Mouse (Mus musculus) kidney, embryonic 14.5 days (tissue): ENCODE measurements around the gene Irs2. TPM values are rescaled to one million over a fixed set of nuclear protein-coding genes. Genes with fewer than 3 reads are reported as not detected.

ENCODE experiments used
- ATAC-seq: fragments of 200-750 bp; cut with Nextera tagmentation; 2 replicates; pipeline ENCODE4 v1.8.0; 2017; ENCODE audit warnings: moderate number of reproducible peaks, mild to moderate bottlenecking, moderate TSS enrichment, moderate library complexity; ENCODE audit not compliant: low FRiP score, low TSS enrichment
- H3K27ac ChIP-seq: fragments of 300-500 bp; sonication (generic); 2 replicates; pipeline ENCODE4 v1.5.1; 2014; ENCODE audit warnings: low read depth, mild to moderate bottlenecking, low read length, moderate library complexity, mixed read lengths
- H3K27me3 ChIP-seq: fragments of 300-500 bp; sonication (generic); 2 replicates; pipeline ENCODE4 v1.6.1; 2014; ENCODE audit warnings: mild to moderate bottlenecking, low read length; ENCODE audit not compliant: control insufficient read depth, insufficient read depth
- H3K36me3 ChIP-seq: fragments of 300-500 bp; sonication (generic); 2 replicates; pipeline ENCODE4 v1.6.1; 2014; ENCODE audit warnings: low read length, mixed read lengths; ENCODE audit not compliant: control insufficient read depth, insufficient read depth
- H3K4me1 ChIP-seq: fragments of 300-500 bp; sonication (generic); 2 replicates; pipeline ENCODE4 v1.6.1; 2014; ENCODE audit warnings: low read length, mixed read lengths; ENCODE audit not compliant: control insufficient read depth, insufficient read depth
- H3K4me2 ChIP-seq: fragments of 300-500 bp; sonication (generic); replicated peaks from 2 replicates; pipeline ENCODE4 v1.6.1; 2014; ENCODE audit warnings: low read depth, mild to moderate bottlenecking, low read length
- H3K4me3 ChIP-seq: fragments of 300-500 bp; sonication (generic); 2 replicates; pipeline ENCODE4 v1.5.1; 2014; ENCODE audit warnings: mild to moderate bottlenecking, low read length
- H3K9ac ChIP-seq: fragments of 300-500 bp; sonication (generic); 2 replicates; pipeline ENCODE4 v1.6.1; 2014; ENCODE audit warnings: low read depth, mild to moderate bottlenecking, low read length, moderate library complexity
- H3K9me3 ChIP-seq: fragments of 300-500 bp; sonication (generic); 2 replicates; pipeline ENCODE4 v1.6.1; 2016; ENCODE audit warnings: low read length; ENCODE audit not compliant: control insufficient read depth
- WGBS: fragments of 180-500 bp; shearing (Covaris S2); extraction: QIAGEN DNeasy Blood & Tissue Kit; methylation state at CpG from one replicate; pipeline ENCODE4 v1.1.7; 2014; 5-methylcytosine and 5-hydroxymethylcytosine counted together
- polyA plus RNA-seq: library from polyadenylated mRNA; unstranded; fragments of >200 nt; fragmentation: Nextera tagmentation; extraction: Ambion mirVana; gene quantifications from 2 replicates; pipeline ENCODE4 v1.2.1, GENCODE M21; 2014

Gene Irs2
- polyA plus RNA-seq, 1 experiment from 2014 or later: 6.6 TPM

DNA sequence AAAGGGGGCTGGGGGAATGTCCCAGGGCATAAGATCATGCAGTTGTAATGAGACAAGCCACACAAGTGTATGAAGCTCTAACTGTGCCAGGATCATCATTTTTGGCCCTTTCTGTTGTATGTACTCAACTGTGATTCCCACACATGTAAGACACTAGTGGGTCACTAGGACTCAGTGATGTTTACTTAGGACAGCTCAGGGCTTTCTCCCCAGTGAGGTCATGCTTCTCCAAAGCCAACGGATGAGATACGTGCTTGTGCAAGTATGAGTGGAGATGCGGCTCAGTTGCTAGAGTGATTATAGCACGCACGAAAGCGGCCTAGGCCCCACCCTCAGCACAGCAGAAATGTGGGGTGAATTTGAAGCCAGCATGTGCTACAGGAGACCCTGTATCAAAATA, 27.4 kb downstream of the Irs2 start:
- ATAC-seq: no peak
- 88% methylated on average over 6 of the region's 6 CpGs for WGBS
- peaks cover 31% of the 10 kb centered on the region for H3K4me1 ChIP-seq

DNA sequence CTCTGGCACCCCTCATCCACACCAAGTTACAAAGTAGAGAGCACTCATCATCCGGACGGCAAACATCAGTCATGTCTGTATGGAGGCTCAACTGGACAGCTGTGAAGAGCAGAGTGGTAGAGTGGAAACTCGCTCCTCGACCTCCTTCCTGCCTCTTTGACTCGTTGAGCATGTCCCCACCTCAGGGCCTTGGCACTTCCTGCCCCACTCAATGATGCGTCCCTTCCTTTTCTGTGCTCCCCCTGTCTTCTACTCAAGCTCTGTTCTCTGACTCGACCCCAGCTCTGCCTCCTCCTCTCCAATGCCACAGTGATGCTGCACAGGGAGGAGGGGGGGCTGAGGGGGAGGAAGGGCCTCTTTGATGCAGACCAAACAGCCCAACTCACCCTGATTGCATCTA, 28.3 kb downstream of the Irs2 start:
- Histone ChIP-seq H3K27me3 (0 out of 2 replicates have a peak, but pooled peaks cover 3% of the 10 kb centered on the region), H3K9ac (no peak overlapping the region), H3K4me1 (peaks cover 36% of the 10 kb centered on the region), H3K27ac (peak overlapping the region; percentile 25; the same call in 1 of the 2 replicates), H3K36me3 (peaks cover 9% of the 10 kb centered on the region), H3K9me3 (no peaks in the 10 kb centered on the region), H3K4me3 (no peak overlapping the region), H3K4me2 (no peak overlapping the region)
- WGBS: 33% methylated on average over 7 of the region's 7 CpGs
- ATAC-seq: no peak

More for the DNA sequence above, 27.4 kb downstream of the Irs2 start:
- H3K36me3 ChIP-seq: peaks cover 17% of the 10 kb centered on the region
- H3K9me3 ChIP-seq: no peaks in the 10 kb centered on the region
- no peak overlapping the region for H3K27ac ChIP-seq
- no peak overlapping the region for H3K9ac ChIP-seq
- H3K27me3 ChIP-seq: 0 out of 2 replicates have a peak, but pooled peaks cover 3% of the 10 kb centered on the region
- no peak overlapping the region for H3K4me3 ChIP-seq
- no peak overlapping the region for H3K4me2 ChIP-seq

DNA sequence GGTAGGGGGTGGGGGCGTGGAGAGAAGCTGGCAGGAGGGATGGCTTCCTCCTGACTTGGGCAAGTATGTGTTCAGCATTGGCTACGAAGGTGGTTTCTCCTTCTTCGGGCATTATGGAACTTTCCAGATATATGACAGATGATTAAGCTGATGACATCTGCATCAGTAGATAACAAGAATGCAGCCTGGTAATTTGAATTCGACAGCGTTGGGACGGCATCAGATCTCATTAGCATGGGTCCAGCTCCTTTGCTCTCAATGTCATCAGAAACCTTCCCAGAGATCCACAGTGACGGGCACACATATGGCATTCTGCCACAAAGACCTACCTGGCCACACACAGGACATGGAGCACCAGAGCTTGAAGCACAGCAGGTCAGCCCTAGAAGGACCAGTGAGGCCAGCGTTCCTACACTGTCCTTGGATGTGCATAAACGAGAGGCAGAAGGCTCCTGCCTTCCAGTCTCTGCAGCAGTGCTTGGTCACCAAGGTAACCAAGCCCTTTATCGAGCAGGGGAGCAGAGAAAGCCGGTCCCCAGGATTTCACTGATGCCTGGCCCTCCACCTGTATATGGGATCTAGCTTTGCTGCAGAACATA, 29.0 kb downstream of the Irs2 start:
- H3K27me3 ChIP-seq: 0 out of 2 replicates have a peak, but pooled peaks cover 3% of the 10 kb centered on the region
- H3K9me3 ChIP-seq: no peaks in the 10 kb centered on the region
- H3K4me1 ChIP-seq: peaks cover 38% of the 10 kb centered on the region
- ATAC-seq: no peak; the same call in 1 of the 2 replicates
- peak overlapping the region; percentile 25; the same call in 1 of the 2 replicates for H3K27ac ChIP-seq
- H3K36me3 ChIP-seq: peaks cover 3% of the 10 kb centered on the region; the same call in 1 of the 2 replicates
- no peak overlapping the region for H3K9ac ChIP-seq
- H3K4me2 ChIP-seq: no peak overlapping the region
- 68% methylated on average over 11 of the region's 11 CpGs for WGBS
- no peak overlapping the region for H3K4me3 ChIP-seq

DNA sequence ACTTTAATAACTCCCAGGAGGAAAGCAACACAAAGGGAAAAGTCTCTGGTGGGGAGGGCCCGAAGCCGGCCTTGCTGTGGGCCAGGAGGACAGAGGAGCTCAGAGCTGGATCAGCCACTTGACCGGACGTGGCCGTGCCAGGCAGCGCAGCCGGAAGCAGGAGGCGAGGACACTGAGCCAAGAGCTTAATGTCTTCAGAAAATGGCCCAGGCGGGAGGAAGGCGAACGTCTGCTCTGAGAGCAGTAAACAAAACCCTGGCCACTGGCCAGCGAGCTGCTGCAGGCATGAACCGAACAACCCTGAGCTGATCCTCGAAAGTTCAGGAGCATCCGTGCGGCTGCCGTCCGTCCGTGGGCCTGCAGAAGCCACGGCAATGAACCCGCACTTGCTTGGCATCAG, 29.9 kb downstream of the Irs2 start:
- no peak overlapping the region for H3K4me2 ChIP-seq
- H3K9me3 ChIP-seq: no peaks in the 10 kb centered on the region
- WGBS: 42% methylated on average over 21 of the region's 21 CpGs
- ATAC-seq: peak; percentile 10; the same call in 1 of the 2 replicates
- H3K36me3 ChIP-seq: no peaks in the 10 kb centered on the region
- H3K27ac ChIP-seq: peak overlapping the region; percentile 68
- H3K9ac ChIP-seq: peak overlapping the region; percentile 28; the same call in 1 of the 2 replicates
- H3K4me1 ChIP-seq: peaks cover 44% of the 10 kb centered on the region
- no peak overlapping the region for H3K4me3 ChIP-seq
- H3K27me3 ChIP-seq: 0 out of 2 replicates have a peak, but pooled peaks cover 3% of the 10 kb centered on the region

DNA sequence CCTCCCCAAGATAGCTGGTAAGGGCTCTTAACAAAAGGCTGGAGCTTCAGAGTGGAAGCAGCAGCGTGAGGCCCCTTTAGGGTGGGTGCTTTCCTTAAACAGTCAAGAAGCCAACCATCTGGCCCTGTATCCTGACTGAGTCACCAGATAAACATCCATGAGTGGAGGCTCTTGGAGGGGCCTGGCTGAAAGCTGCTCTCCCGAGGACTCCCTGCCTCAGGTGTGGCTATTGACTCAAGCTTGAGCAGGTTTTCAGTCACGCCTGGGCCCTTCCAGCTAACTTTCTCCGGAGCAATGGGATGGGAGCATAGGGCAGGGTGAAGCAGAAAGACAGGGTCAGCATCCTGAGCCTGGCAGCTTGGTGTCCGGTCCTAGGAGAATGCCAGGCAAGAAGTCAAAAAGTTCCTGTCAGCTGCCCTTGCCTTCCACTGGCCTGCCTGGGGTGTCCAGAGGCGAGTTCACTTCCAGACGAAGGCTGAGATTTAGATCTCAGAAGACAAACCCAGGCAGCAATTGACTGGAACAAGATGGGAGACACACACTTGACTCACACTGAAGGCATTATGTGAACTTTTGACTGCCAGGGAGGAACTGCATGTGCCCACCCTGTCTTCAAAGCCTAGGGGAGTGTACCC, 30.4 kb downstream of the Irs2 start:
- H3K9me3 ChIP-seq: no peaks in the 10 kb centered on the region
- H3K27me3 ChIP-seq: 0 out of 2 replicates have a peak, but pooled peaks cover 3% of the 10 kb centered on the region
- peaks cover 49% of the 10 kb centered on the region for H3K4me1 ChIP-seq
- 30% methylated on average over 7 of the region's 7 CpGs for whole genome bisulfite sequencing
- H3K9ac ChIP-seq: no peak overlapping the region; the same call in 1 of the 2 replicates
- H3K36me3 ChIP-seq: no peaks in the 10 kb centered on the region
- no peak overlapping the region for H3K4me3 ChIP-seq
- peak overlapping the region; percentile 68 for H3K27ac ChIP-seq
- H3K4me2 ChIP-seq: no peak overlapping the region
- peak; percentile 62 for ATAC-seq

DNA sequence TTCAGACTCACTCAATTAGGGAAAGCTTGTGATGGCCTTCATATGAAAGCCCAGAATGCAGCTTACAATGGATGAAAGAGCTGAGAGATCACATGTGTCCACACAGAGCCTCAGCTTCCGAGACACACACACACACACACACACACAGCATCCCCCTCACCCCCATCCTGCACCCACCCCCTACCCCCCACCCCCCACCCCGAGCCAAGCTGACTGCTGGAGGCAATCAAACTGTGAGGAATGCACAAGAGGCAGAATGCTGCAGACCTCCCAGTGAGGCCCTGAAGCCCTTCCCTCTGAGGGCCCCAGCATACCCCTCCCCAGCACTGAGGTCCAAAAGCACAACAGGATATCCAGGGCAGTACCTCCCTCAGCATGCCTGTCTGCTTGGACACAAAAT, 33.6 kb downstream of the Irs2 start:
- H3K4me3 ChIP-seq: no peak overlapping the region
- ATAC-seq: peak; percentile 51
- H3K27ac ChIP-seq: 0 out of 2 replicates have a peak overlapping the region, but pooled peaks have one; percentile 63
- 21% methylated on average over 2 of the region's 2 CpGs for WGBS
- no peak overlapping the region for H3K4me2 ChIP-seq
- H3K9me3 ChIP-seq: no peaks in the 10 kb centered on the region
- no peaks in the 10 kb centered on the region for H3K36me3 ChIP-seq
- H3K4me1 ChIP-seq: peaks cover 56% of the 10 kb centered on the region
- H3K27me3 ChIP-seq: 0 out of 2 replicates have a peak, but pooled peaks cover 3% of the 10 kb centered on the region
- H3K9ac ChIP-seq: no peak overlapping the region

DNA sequence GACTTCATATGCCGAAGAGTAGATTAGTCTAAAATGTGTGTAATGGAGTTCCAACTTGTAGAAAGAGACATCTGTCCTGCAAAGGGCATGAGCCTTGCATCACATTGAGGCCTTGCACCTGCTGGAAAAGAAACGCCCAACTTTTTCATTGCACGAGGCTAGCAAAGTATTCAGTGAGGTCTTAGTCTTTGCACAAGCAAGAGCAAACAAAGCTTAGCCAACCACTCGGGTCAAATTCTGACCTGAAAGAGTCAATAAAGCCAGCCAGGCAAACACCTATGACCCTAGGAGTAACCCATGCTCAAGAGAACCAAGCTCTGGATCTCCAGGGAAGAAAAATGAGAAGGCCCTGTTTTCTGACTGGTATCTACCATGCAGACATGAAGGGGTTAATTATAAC, 34.1 kb downstream of the Irs2 start:
- H3K4me1 ChIP-seq: peaks cover 52% of the 10 kb centered on the region
- no peak overlapping the region for H3K9ac ChIP-seq
- H3K27ac ChIP-seq: 0 out of 2 replicates have a peak overlapping the region, but pooled peaks have one; percentile 63

DNA sequence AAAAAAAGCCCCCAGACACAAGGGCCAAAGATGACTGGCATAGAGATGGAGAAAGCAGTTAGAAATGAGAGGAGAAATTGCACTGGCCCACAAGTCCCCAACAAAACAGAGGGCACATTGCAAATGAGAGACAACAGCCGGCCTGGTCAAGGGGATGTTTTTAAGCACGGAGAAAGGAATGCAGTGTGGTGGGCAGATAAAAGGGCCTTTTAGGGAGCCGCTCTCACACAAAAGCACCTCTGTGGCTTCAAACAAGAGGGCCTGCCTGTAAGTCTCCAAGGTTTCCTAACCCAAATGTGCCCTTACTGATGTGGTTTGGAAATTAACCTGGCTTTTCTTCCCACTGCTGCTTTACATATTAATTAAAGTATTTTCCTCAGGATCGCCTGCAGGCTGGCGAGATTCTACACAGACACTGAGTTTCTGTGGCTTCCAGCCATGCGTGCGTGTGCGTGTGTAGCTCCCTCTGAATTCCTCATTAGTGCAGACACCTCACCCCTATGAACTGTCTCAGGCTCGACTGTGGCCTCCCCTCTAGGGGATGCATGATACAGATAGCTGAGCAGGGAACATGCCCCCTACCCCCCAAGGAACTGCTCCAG, 35.3 kb downstream of the Irs2 start:
- Histone ChIP-seq H3K4me2 (no peak overlapping the region), H3K27ac (peak overlapping the region; percentile 67), H3K27me3 (no peaks in the 10 kb centered on the region), H3K9ac (no peak overlapping the region), H3K4me3 (no peak overlapping the region), H3K36me3 (no peaks in the 10 kb centered on the region), H3K4me1 (peaks cover 40% of the 10 kb centered on the region), H3K9me3 (no peaks in the 10 kb centered on the region)
- WGBS: 30% methylated on average over 9 of the region's 9 CpGs
- no peak for ATAC-seq

More for the DNA sequence above, 34.1 kb downstream of the Irs2 start:
- H3K36me3 ChIP-seq: no peaks in the 10 kb centered on the region
- H3K4me3 ChIP-seq: no peak overlapping the region
- H3K9me3 ChIP-seq: no peaks in the 10 kb centered on the region
- no peak for ATAC-seq
- H3K4me2 ChIP-seq: no peak overlapping the region
- 0 out of 2 replicates have a peak, but pooled peaks cover 3% of the 10 kb centered on the region for H3K27me3 ChIP-seq
- 73% methylated on average over 4 of the region's 4 CpGs for WGBS
